Mouse (Mus musculus): ENCODE results near the gene Syt14.

- TF ChIP-seq IRF4 (IDR thresholded peaks at IDR 0.05; ENCODE audit: low read depth, low read length) (no peak), KAT2A (IDR thresholded peaks at IDR 0.05; ENCODE audit: insufficient replicate concordance, low read length) (no peak), BHLHE40 (IDR thresholded peaks at IDR 0.05; ENCODE audit: low read depth, low read length) (no peak), GABPA (IDR thresholded peaks at IDR 0.05; ENCODE audit: insufficient replicate concordance, low read depth, low read length) (no peak), EP300 (IDR thresholded peaks at IDR 0.05; ENCODE audit: low read length) (no peak), CTCF (conservative IDR thresholded peaks at IDR 0.05 in 1 of 2, IDR thresholded peaks at IDR 0.05 in 1 of 2; ENCODE audit: low read depth in 2 of 2, low read length in 2 of 2) (no peak), MAX (IDR thresholded peaks at IDR 0.05; ENCODE audit: low read length) (no peak)
Measured at GRCm38 (mm10) chr1:192851126-192851525, 184.4 kb downstream of the Syt14 start.
